Mouse (Mus musculus): ENCODE data around the gene Tfr2. TPM values are rescaled to one million over a fixed set of nuclear protein-coding genes. Genes with fewer than 3 reads are reported as not detected.
A peak's percentile ranks its signal among the peaks of the same experiment; 100 is the strongest.

The Tfr2 gene
- total and polyA plus RNA-seq, 3 experiments, result 52.6 to 193 (median 117) TPM

DNA sequence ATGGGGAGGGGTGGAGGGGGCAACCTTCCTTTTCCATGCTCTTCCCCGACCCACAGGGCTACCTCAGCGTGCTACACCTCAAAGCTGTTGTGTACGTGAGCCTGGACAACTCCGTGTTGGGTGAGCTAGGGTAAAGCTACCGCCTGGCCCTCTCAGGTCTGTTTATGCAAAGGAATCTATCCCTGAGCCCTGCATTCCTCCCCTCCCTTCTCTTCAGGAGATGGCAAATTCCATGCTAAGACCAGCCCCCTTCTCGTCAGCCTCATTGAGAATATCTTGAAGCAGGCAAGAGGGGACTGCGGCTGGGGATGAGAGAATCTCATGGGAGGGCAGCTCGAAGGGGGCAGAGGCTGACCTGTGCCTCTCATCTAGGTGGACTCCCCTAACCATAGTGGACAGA lies 13.1 kb downstream of the Tfr2 start:
- TF ChIP-seq GATA2 (IDR thresholded peaks at IDR 0.05; ENCODE audit: borderline replicate concordance, low read depth, low read length) (no peak), TAL1 (conservative IDR thresholded peaks at IDR 0.05; ENCODE audit: low read depth, low read length) (no peak), GATA1 (IDR thresholded peaks at IDR 0.05; ENCODE audit: borderline replicate concordance, low read length) (no peak), POLR2AphosphoS5 (IDR thresholded peaks at IDR 0.05; ENCODE audit: insufficient replicate concordance, low read depth, low read length) (no peak), CTCF (IDR thresholded peaks at IDR 0.05; ENCODE audit: low read depth, low read length) (no peak)
- peaks cover 18% of the 10 kb centered on the region for H3K9me3 ChIP-seq (replicated peaks)
- peaks cover 2% of the 10 kb centered on the region; the same call in 1 of the 2 replicates for H3K27me3 ChIP-seq (ENCODE audit: insufficient read depth, low read length)
- H3K4me3 ChIP-seq (ENCODE audit: low read depth, low read length), result no peak overlapping the region
- DNase-seq (ENCODE audit: low spot score) (no peak), ATAC-seq (ENCODE audit: extremely low read depth, insufficient number of reproducible peaks, low FRiP score, poor library complexity, severe bottlenecking) (no peak)
- peaks cover 38% of the 10 kb centered on the region for H3K4me1 ChIP-seq (ENCODE audit: insufficient read depth, low read depth, low read length)
- H3K36me3 ChIP-seq (replicated peaks), result peaks cover 97% of the 10 kb centered on the region

DNA sequence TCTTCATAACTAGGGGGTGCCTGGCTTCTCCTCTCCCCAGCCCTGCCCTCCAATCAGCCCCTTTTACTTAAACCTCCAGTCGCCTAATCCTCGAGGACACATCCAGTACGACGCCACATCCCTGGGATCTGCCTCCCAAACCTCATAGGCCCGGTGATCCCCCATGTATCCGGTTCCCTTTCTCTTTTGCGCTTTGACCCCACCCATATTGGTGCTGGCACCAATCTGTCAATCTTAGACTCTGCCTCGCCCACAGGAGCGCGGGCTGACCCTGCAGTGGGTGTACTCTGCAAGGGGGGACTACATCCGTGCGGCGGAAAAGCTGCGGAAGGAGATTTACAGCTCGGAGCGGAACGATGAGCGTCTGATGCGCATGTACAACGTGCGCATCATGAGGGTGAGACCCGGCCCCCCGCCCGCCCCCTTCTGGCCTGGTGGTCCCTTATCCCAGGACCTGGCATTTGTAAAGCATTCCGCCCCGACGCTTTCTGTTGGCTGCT lies 14.1 kb downstream of the Tfr2 start:
- peaks cover 92% of the 10 kb centered on the region for H3K36me3 ChIP-seq (replicated peaks)
- peaks cover 2% of the 10 kb centered on the region; the same call in 1 of the 2 replicates for H3K27me3 ChIP-seq (ENCODE audit: insufficient read depth, low read length)
- no peak for DNase-seq (ENCODE audit: low spot score)
- H3K4me1 ChIP-seq (ENCODE audit: insufficient read depth, low read depth, low read length), result peaks cover 29% of the 10 kb centered on the region
- peaks cover 19% of the 10 kb centered on the region for H3K9me3 ChIP-seq (replicated peaks)
- no peak for ATAC-seq (ENCODE audit: extremely low read depth, insufficient number of reproducible peaks, low FRiP score, poor library complexity, severe bottlenecking)
- no peak for TF ChIP-seq TAL1 (conservative IDR thresholded peaks at IDR 0.05; ENCODE audit: low read depth, low read length)
- TF ChIP-seq POLR2AphosphoS5 (IDR thresholded peaks at IDR 0.05; ENCODE audit: insufficient replicate concordance, low read depth, low read length), result no peak
- no peak for TF ChIP-seq GATA1 (IDR thresholded peaks at IDR 0.05; ENCODE audit: borderline replicate concordance, low read length)
- TF ChIP-seq GATA2 (IDR thresholded peaks at IDR 0.05; ENCODE audit: borderline replicate concordance, low read depth, low read length), result no peak
- TF ChIP-seq CTCF (IDR thresholded peaks at IDR 0.05; ENCODE audit: low read depth, low read length), result no peak
- no peak overlapping the region for H3K4me3 ChIP-seq (ENCODE audit: low read depth, low read length)

DNA sequence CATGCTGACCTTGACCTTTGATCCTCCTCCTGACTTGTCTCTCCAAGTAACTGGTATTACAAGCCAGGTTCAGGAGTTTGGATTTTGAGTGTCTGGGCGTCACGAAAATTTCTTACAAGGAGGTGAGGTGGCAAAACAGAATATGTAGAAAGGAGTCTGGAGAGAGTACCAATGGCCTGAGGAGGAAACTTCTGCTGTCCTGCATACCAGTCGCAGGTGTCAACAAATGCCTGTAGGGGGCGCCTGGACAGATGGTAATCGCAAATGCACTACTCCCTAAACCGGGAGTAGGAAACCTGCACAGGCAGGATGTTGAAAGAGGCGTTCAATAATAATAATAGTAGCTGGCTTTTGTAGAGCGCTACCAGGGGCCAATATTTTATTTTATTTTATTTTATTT lies 15.3 kb downstream of the Tfr2 start:
- Histone ChIP-seq H3K4me3 (ENCODE audit: low read depth, low read length) (no peak overlapping the region), H3K9me3 (replicated peaks) (peaks cover 19% of the 10 kb centered on the region), H3K36me3 (replicated peaks) (peaks cover 79% of the 10 kb centered on the region), H3K4me1 (ENCODE audit: insufficient read depth, low read depth, low read length) (peaks cover 16% of the 10 kb centered on the region), H3K27me3 (ENCODE audit: insufficient read depth, low read length) (peaks cover 2% of the 10 kb centered on the region; the same call in 1 of the 2 replicates)
- no peak for ATAC-seq (ENCODE audit: extremely low read depth, insufficient number of reproducible peaks, low FRiP score, poor library complexity, severe bottlenecking)
- TF ChIP-seq GATA2 (IDR thresholded peaks at IDR 0.05; ENCODE audit: borderline replicate concordance, low read depth, low read length) (no peak), POLR2AphosphoS5 (IDR thresholded peaks at IDR 0.05; ENCODE audit: insufficient replicate concordance, low read depth, low read length) (no peak), CTCF (IDR thresholded peaks at IDR 0.05; ENCODE audit: low read depth, low read length) (peak; percentile 39; the same call in 1 of the 2 replicates), TAL1 (conservative IDR thresholded peaks at IDR 0.05; ENCODE audit: low read depth, low read length) (no peak), GATA1 (IDR thresholded peaks at IDR 0.05; ENCODE audit: borderline replicate concordance, low read length) (no peak)
- DNase-seq (ENCODE audit: low spot score), result no peak

DNA sequence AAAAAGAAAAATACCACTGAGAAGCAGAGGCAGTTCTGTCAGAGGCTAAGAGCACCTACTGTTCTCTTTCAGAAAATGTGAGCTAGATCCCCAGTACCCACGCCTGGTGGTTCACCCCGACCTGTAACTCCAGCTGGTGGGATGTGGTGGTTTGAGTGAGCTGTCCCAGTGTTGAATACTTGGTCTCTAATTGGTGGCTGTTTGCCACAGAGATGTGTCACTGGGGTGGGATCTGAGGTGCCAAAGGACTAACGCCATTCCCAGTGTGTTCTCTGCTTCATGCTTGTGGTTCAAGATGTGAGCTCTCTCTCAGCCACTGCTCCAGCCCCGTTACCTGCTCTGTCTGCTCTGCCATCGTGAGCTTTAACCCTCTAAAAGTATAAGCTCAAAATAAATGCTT lies 20.9 kb downstream of the Tfr2 start:
- ATAC-seq (ENCODE audit: extremely low read depth, insufficient number of reproducible peaks, low FRiP score, poor library complexity, severe bottlenecking), result no peak
- Histone ChIP-seq H3K36me3 (replicated peaks) (peaks cover 28% of the 10 kb centered on the region), H3K9me3 (replicated peaks) (peaks cover 17% of the 10 kb centered on the region), H3K4me1 (ENCODE audit: insufficient read depth, low read depth, low read length) (peaks cover 2% of the 10 kb centered on the region; the same call in 1 of the 2 replicates), H3K4me3 (ENCODE audit: low read depth, low read length) (no peak overlapping the region), H3K27me3 (ENCODE audit: insufficient read depth, low read length) (peaks cover 4% of the 10 kb centered on the region; the same call in 1 of the 2 replicates)
- TF ChIP-seq TAL1 (conservative IDR thresholded peaks at IDR 0.05; ENCODE audit: low read depth, low read length), result no peak
- TF ChIP-seq POLR2AphosphoS5 (IDR thresholded peaks at IDR 0.05; ENCODE audit: insufficient replicate concordance, low read depth, low read length), result no peak
- TF ChIP-seq GATA1 (IDR thresholded peaks at IDR 0.05; ENCODE audit: borderline replicate concordance, low read length), result no peak
- TF ChIP-seq GATA2 (IDR thresholded peaks at IDR 0.05; ENCODE audit: borderline replicate concordance, low read depth, low read length), result no peak
- TF ChIP-seq CTCF (IDR thresholded peaks at IDR 0.05; ENCODE audit: low read depth, low read length), result no peak
- DNase-seq (ENCODE audit: low spot score), result no peak

DNA sequence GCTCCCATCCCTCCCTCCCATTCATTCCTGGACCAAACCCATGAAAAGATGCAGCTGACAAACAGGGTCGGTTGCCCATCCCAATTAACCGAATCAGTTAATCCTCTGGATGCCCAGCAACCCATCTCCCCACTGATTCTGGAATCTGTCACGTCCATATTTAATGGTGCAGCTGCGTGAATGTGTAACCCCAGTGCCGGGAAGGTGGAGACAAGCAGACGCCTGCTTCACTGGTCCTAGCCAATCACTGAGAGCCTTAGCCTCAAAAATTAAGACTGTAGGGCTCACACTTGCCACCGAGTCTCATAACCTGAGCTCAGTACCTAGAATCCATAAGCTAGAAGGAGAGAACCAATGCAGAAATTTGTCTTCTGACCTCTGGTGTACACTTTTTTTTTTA lies 26.3 kb downstream of the Tfr2 start:
- TF ChIP-seq POLR2AphosphoS5 (IDR thresholded peaks at IDR 0.05; ENCODE audit: insufficient replicate concordance, low read depth, low read length) (no peak), TAL1 (conservative IDR thresholded peaks at IDR 0.05; ENCODE audit: low read depth, low read length) (no peak), CTCF (IDR thresholded peaks at IDR 0.05; ENCODE audit: low read depth, low read length) (no peak), GATA1 (IDR thresholded peaks at IDR 0.05; ENCODE audit: borderline replicate concordance, low read length) (no peak)
- 0 out of 2 replicates have a peak, but pooled peaks cover 2% of the 10 kb centered on the region for H3K27me3 ChIP-seq (ENCODE audit: insufficient read depth, low read length)
- DNase-seq (ENCODE audit: low spot score) (no peak), ATAC-seq (ENCODE audit: extremely low read depth, insufficient number of reproducible peaks, low FRiP score, poor library complexity, severe bottlenecking) (no peak)
- H3K4me1 ChIP-seq (ENCODE audit: insufficient read depth, low read depth, low read length), result peaks cover 38% of the 10 kb centered on the region
- H3K36me3 ChIP-seq (replicated peaks), result peaks cover 32% of the 10 kb centered on the region
- H3K9me3 ChIP-seq (replicated peaks), result no peaks in the 10 kb centered on the region
- no peak overlapping the region for H3K4me3 ChIP-seq (ENCODE audit: low read depth, low read length)

DNA sequence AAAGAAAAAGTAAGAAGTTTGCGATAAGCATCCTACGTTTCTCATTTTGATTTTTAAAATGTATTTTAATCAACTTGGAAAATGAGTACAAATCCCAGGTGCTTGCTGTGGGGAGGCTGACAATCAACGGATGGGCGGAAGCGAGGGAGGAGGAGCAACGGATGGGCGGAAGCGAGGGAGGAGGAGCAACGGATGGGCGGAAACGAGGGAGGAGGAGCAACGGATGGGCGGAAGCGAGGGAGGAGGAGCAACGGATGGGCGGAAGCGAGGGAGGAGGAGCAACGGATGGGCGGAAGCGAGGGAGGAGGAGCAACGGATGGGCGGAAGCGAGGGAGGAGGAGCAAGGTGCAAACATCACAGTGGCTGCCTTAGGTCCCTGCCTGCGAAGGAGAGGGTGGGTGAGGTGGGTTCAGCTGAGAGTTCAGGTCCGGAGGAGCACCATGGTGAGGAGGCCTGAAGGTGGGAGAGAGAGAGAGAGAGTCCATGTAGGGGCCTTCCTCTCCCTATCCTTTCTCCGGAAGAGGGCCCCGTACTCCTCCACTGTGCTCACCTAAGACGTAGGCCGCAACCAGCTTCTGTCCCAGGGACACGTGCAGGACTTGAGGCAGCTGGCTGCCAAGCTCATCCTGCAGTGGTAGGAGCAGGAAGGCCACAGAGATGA lies 27.1 kb downstream of the Tfr2 start:
- Histone ChIP-seq H3K27me3 (ENCODE audit: insufficient read depth, low read length) (0 out of 2 replicates have a peak, but pooled peaks cover 1% of the 10 kb centered on the region), H3K4me1 (ENCODE audit: insufficient read depth, low read depth, low read length) (peaks cover 38% of the 10 kb centered on the region), H3K9me3 (replicated peaks) (no peaks in the 10 kb centered on the region), H3K36me3 (replicated peaks) (peaks cover 32% of the 10 kb centered on the region), H3K4me3 (ENCODE audit: low read depth, low read length) (peak overlapping the region; percentile 58; the same call in 1 of the 2 replicates)
- ATAC-seq (ENCODE audit: extremely low read depth, insufficient number of reproducible peaks, low FRiP score, poor library complexity, severe bottlenecking) (no peak), DNase-seq (ENCODE audit: low spot score) (no peak)
- TF ChIP-seq CTCF (IDR thresholded peaks at IDR 0.05; ENCODE audit: low read depth, low read length) (no peak), GATA2 (IDR thresholded peaks at IDR 0.05; ENCODE audit: borderline replicate concordance, low read depth, low read length) (no peak), GATA1 (IDR thresholded peaks at IDR 0.05; ENCODE audit: borderline replicate concordance, low read length) (no peak), TAL1 (conservative IDR thresholded peaks at IDR 0.05; ENCODE audit: low read depth, low read length) (no peak), POLR2AphosphoS5 (IDR thresholded peaks at IDR 0.05; ENCODE audit: insufficient replicate concordance, low read depth, low read length) (no peak)
